Mouse (Mus musculus) urinary bladder, postnatal 25 days (tissue): Measurements from ENCODE around the gene Olfr524.

ENCODE experiments used
- DNase-seq: peaks from one replicate; pipeline ENCODE4 v3.0.0; 2022; ENCODE audit warnings: low spot score

Gene Olfr524

GRCm38 (mm10) chr7:140205864-140206263, at the start of gene Olfr524:
Gene Olfr524, minus strand, starts transcription at chr7:140205964.
- no peak for DNase-seq

DNA sequence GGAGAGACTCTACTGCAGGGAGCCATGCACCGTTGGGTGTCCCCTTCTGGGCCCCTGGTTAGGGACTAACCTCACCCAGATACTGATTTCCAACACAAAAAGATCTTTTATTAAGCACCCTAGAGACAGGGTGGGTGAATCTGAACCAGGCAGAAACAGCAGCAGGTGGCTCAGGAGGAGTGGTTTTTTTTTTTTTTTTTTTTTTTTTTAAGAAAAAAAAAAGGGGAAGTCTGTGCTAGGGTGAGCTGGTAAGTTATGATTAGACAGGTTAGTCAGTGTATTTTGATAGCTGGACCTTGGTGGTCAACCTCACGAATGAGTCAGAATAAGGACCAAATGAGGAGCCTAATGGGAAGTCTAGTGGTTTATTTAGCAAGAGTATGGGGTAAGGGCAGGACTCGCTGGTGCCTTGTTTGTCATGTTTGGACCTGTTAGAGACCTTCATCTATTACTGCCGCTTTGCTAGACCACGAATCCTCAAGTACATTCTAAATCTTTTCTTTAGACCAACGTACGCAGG, 48.1 kb upstream of the Olfr524 start:
- no peak for DNase-seq

GRCm38 (mm10) chr7:140247216-140247615, 41.5 kb upstream of the Olfr524 start, which contains the start of gene 5830411N06Rik:
Gene 5830411N06Rik, plus strand, starts transcription at chr7:140247284.
- DNase-seq, result no peak

- no peak for DNase-seq
Measured at GRCm38 (mm10) chr7:140233696-140234095, 27.9 kb upstream of the Olfr524 start.

DNA sequence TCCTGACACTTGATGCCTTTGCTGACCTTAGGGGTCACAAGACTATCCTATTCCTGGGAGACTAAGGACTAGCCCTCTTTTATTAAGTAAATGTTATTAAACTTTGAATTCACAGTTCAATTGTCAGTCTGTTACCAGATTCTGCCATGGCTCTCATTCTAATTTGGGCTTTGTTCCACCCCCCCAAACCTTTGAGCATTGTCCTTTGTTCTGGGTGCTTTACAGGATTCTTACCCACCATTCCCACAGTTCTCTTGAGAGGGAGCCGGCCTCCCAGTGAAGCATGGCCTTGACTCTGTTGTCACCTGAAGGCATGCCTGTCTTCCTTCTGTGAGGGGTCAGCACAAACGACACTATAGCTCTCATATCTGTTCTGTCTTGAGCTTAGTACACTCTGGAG, 25.3 kb upstream of the Olfr524 start:
- no peak for DNase-seq

DNA sequence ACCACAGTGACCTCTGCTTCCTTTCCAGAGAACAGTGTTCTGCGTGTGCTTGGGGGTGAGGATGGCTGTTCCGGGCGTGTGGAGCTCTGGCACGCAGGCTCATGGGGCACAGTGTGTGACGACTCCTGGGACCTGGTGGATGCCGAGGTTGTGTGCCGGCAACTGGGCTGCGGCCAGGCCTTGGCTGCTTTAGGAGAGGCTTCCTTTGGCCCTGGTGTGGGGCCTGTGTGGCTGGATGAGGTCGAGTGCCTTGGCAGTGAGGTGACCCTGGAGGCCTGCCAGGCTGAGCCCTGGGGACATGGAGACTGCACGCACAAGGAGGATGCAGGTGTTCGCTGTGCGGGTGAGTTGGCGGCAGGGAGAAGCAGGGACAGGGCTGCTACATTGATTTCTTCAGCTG, 22.7 kb upstream of the Olfr524 start:
- DNase-seq, result no peak

DNA sequence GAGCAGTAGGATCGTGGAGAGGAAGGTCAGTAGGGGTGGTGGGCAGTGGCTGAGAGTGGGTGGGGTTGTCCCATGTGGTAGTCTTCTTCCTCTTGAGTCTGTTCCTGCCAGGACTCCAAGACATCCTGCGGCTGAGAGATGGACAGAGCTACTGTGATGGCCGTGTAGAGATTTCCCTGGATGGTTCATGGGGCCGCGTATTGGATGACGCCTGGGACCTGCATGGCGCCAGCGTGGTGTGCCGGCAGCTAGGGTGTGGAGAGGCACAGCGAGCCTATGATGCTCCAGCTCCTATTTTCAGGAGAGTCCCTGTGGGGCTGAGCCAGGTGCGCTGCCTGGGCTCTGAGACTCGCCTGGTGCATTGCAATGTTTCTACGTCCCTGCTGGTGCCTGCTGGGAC, 18.4 kb upstream of the Olfr524 start:
- no peak for DNase-seq

GRCm38 (mm10) chr7:140220375-140220774, 14.6 kb upstream of the Olfr524 start:
- no peak for DNase-seq

GRCm38 (mm10) chr7:140219268-140219667, 13.5 kb upstream of the Olfr524 start:
- DNase-seq, result no peak

GRCm38 (mm10) chr7:140217967-140218366, 12.2 kb upstream of the Olfr524 start, which contains the start of gene Cd163l1:
Gene Cd163l1, plus strand, starts transcription at chr7:140218267.
- no peak for DNase-seq

GRCm38 (mm10) chr7:140213841-140214240, 8.1 kb upstream of the Olfr524 start:
- DNase-seq, result no peak

DNA sequence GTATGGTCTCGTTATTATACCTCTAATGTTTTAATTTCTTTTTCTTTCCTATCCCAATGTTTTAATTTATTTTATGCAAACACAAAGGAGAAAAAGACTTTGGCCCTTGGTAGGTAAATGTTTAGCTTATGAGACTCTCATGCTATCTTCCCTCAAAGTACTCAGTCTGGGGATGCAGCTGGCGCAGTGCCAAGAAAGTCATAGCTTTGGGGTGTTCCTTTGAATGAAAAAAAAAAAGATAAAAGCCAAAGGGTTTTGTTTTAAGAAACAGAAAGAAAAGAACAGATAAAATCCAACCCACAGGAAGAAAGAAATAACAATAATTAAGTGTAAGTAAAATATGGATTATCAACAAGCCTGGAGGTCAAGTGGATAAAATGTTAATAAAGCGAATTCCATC, 2.9 kb upstream of the Olfr524 start:
- no peak for DNase-seq

DNA sequence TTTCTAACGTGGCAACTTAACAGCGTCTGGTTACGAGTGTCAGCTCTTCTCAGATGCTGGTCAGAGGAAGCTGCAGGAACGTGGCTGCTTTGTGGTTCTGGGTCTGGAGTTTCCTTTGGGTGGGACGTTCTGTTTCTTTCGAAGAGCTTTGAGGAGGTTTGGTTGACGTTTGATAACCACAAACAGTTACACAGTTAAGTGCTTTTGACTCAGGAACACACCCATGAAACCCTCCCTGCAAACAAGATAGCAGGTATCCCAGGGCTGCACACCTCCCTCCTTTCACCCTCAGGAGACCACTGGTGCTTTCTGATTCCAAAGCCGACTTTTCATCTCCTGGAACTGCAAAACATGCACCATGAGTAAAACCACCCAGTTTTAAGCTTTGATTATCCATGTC, 2.4 kb upstream of the Olfr524 start:
- no peak for DNase-seq

- no peak for DNase-seq
Measured at GRCm38 (mm10) chr7:140206904-140207303, 1.1 kb upstream of the Olfr524 start.

DNA sequence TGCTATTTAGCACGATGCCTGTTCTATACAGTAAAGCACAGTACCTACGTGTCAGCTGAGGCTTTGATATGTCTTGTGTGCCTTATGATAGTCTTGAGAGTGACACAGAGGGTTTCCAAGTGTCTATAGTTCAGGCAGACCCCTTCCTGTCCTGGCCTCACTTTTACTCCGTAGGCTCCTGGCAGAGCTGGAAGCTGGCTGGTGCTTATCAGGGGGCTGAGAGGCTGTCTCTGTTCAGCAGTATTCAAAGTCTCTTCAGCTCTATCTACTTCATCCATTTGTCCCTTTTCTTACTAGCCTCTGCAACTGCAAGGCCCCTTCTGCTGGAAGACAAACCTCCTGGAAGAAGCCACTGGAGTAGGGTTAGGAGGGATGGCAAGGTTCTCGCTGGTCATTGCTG, 4.7 kb downstream of the Olfr524 start:
- no peak for DNase-seq

DNA sequence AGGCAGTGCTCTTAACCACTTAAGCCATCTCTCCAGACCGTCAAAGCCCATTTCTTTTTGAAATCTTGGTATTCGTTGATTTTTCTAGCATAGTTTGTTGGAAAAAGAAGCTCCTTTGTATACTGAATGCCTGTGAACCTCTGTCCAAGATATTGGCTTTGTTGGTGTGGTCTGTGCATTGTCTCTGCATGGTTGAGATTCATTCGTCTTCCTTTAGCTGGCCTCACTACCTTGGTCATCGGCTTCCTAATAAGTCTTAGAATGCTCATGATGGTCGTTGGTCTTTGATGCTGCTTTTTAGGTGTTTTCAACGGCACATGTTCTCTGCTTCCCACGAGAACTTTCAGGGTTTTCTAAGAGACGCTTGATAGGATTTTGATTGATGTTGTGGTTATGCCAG, 9.8 kb downstream of the Olfr524 start:
- no peak for DNase-seq

DNA sequence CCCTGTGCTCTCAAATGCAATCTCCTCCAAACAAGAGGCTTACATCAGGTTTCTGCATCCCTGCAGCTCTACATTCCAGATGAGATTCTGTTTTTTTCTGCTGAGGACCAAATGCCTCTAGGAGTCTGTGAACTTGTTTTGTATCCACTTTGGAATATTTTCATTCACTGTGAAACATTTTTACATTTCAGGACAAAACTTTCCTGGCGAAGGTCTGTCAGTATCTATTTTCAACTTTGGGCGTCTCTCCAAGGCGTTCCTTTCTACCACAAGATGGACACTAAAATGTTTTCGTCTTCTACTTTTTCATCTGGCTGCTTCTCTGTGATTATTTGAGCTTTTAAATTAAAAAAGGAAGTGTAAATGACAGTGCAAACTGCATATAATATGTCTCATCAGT, 11.7 kb downstream of the Olfr524 start:
- DNase-seq, result no peak

- DNase-seq, result no peak
Measured at GRCm38 (mm10) chr7:140192851-140193250, 12.9 kb downstream of the Olfr524 start.

- DNase-seq, result no peak
Measured at GRCm38 (mm10) chr7:140192445-140192844, 13.3 kb downstream of the Olfr524 start.

DNA sequence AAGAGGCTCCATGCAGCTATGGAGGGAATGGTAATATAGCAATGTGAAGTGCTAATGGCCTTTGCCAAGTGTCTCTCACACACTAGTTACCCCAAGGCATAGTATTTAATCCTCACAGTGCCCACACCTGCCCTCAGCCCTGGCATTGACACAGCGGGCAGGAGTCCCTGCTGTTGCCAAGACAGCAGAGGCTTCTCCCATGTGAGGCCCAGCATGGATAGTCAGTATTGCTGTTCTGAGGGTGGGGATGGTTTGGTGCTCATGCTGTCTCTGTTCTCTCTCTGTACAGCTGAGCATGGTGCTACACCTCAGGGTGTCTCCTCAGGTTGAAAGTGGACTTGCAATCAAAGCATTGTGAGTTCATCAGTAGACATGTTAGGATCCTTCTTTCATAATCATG, 15.3 kb downstream of the Olfr524 start:
- DNase-seq, result no peak

- DNase-seq, result no peak
Measured at GRCm38 (mm10) chr7:140188391-140189328, 17.1 kb downstream of the Olfr524 start.

DNA sequence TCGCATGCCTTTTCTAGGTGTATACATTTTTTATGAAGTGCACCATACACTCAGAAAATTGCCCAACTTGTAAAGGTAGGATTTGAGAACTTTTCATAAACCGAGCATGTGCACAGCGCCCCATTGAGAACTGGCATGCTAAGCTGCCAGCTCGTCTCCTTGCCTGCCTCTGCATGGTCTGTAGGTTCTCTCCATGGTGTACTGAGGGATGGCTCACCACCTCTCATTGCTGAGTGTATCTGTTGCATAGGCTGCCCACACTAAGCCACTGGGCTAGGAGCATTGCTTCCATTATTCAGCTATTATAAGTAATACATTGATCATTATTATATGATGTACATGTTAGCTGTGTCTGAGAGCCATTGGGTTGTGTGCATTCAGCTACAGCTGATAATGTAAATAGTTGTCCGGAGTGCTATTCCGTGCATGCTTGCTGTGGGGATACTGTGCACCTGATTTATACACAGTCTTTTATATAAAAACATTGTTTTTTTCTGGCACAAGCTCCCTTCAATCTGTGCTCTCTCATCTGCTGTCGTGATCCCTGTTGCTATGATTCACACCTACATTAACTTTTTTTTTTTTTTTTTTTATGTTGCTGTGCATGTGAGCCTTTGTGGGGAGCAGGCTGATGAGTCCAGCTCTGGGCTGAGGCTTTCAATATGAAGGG, 17.9 kb downstream of the Olfr524 start:
- DNase-seq, result no peak
